Mouse (Mus musculus) layer of hippocampus, postnatal 10 days (tissue): ENCODE measurements at regions not wholly inside any gene's neighbourhood (a gene's known extent, or its start where the extent isn't known, plus 50 kb on each side); places are given as distances from the start of the nearest gene placed in this dataset.
"Not testable (repeated sequence)": the region's sequence is repeated elsewhere in the genome, so short reads cannot be mapped to it uniquely, and the experiment has no call there.

Experiments
- DNase-seq, 2 experiments: peaks; one replicate each; pipeline ENCODE4 v3.0.0; 2021; ENCODE audit warnings: low spot score in 2 of 2

- DNase-seq = no peak
Observed at GRCm38 (mm10) chr14:101067082-101067481, 133.0 kb downstream of the Prr30 start.

- no peak for DNase-seq
Observed at GRCm38 (mm10) chr14:101056874-101057273, 143.3 kb downstream of the Prr30 start.

GRCm38 (mm10) chr14:101055915-101056314 lies 144.2 kb downstream of the Prr30 start:
- DNase-seq = peak; percentile 18 to 56

GRCm38 (mm10) chr14:101054786-101055185 lies 145.3 kb downstream of the Prr30 start:
- no peak for DNase-seq

- DNase-seq = no peak
Observed at GRCm38 (mm10) chr14:101052760-101053159, 147.4 kb downstream of the Prr30 start.

GRCm38 (mm10) chr14:101050212-101050611 lies 149.9 kb downstream of the Prr30 start:
- DNase-seq = no peak

- no peak for DNase-seq
Observed at GRCm38 (mm10) chr14:101049664-101050203, 150.4 kb downstream of the Prr30 start.

- DNase-seq = no peak
Observed at GRCm38 (mm10) chr14:101043494-101043893, 156.6 kb downstream of the Prr30 start.

- DNase-seq = no peak
Observed at GRCm38 (mm10) chr14:101001070-101001469, 199.1 kb downstream of the Prr30 start.

- DNase-seq = no peak
Observed at GRCm38 (mm10) chr14:100980754-100981153, 219.4 kb downstream of the Prr30 start.

GRCm38 (mm10) chr14:100978515-100978914 lies 221.6 kb downstream of the Prr30 start:
- DNase-seq = no peak

GRCm38 (mm10) chr14:100970970-100971369 lies 229.2 kb downstream of the Prr30 start:
- DNase-seq = no peak

GRCm38 (mm10) chr14:100960198-100960597 lies 239.9 kb downstream of the Prr30 start:
- DNase-seq = no peak

GRCm38 (mm10) chr14:100955806-100956436 lies 244.2 kb downstream of the Prr30 start:
- DNase-seq = no peak

GRCm38 (mm10) chr14:100950681-100951119 lies 249.4 kb downstream of the Prr30 start:
- no peak for DNase-seq

- DNase-seq = not testable (repeated sequence)
Observed at GRCm38 (mm10) chr14:100947625-100948024, 252.5 kb downstream of the Prr30 start.

- DNase-seq = no peak
Observed at GRCm38 (mm10) chr14:100937358-100937887, 262.7 kb downstream of the Prr30 start.

GRCm38 (mm10) chr14:100934554-100934953 lies 265.6 kb downstream of the Prr30 start:
- DNase-seq = no peak

GRCm38 (mm10) chr14:100924880-100925279 lies 275.2 kb downstream of the Prr30 start:
- no peak for DNase-seq

- DNase-seq = no peak
Observed at GRCm38 (mm10) chr14:100900221-100900620, 299.9 kb downstream of the Prr30 start.

GRCm38 (mm10) chr14:100899074-100899473 lies 301.1 kb downstream of the Prr30 start:
- DNase-seq = no peak

GRCm38 (mm10) chr14:100889163-100890157 lies 310.7 kb downstream of the Prr30 start:
- no peak for DNase-seq
